Mouse (Mus musculus) cerebellum, postnatal 4 days (tissue): Measurements from ENCODE around the gene Tagln3.
A peak's percentile ranks its signal among the peaks of the same experiment; 100 is the strongest.

Source experiments
- DNase-seq, 2 experiments: peaks; one replicate each; pipeline ENCODE4 v3.0.0; 2022; ENCODE audit warnings: low spot score in 2 of 2, mixed read lengths in 1 of 2

Gene Tagln3

DNA sequence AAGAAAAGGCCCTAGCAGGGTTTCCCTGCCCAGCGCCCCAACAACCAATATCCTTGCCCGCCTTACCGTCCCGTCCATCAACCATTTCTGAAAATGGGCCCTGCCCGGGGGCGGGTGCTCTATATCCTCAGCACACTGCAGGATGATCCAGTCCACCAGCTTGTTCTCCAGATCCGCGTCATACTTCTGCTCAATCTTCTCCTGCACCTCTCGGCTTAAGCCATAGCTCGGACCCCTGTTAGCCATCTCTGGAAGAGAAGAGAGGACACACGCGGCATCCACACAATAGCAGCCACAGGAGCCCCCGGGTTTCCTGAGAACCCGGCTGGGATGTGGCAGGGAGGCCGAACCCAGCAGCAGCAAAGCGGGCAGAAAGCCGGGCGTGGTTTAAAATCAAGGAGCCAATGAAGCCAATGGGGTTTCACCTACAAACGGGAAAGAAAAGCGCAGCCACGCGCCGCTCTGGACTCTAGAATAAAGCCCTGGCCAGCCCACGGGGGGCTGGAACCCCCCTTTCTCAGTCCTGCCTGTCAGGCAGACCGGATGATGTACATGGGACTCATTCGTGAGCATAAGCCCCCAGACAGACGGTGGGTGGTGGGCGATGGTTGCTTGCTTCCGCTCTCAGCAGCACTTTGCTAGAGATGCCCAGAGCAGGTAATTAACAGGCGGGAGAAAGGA is at the start of gene Tagln3:
TSS of gene Tagln3 (minus strand) at position 548 of the 681 bp plus-strand sequence.
- DNase-seq = peak; percentile 54 to 74

DNA sequence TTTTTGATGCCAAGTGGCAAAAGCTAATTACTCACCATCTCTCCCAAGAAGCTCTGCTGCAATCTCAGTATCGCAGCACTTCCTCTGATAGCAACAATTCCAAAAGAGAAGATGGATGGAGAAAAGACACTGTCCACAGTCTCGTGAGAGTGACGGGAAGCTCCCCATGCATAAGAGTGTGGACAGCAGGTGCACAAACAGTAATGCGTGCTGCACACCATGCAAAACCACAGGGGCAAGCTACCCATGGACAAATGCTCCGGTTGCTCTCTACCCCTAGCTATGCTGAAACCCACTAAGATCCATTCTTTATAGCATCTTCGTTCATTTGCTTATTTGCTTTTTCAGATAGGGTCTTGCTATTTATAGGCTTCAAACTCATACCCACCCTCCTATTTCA is 46.5 kb upstream of the Tagln3 start:
- no peak for DNase-seq

DNA sequence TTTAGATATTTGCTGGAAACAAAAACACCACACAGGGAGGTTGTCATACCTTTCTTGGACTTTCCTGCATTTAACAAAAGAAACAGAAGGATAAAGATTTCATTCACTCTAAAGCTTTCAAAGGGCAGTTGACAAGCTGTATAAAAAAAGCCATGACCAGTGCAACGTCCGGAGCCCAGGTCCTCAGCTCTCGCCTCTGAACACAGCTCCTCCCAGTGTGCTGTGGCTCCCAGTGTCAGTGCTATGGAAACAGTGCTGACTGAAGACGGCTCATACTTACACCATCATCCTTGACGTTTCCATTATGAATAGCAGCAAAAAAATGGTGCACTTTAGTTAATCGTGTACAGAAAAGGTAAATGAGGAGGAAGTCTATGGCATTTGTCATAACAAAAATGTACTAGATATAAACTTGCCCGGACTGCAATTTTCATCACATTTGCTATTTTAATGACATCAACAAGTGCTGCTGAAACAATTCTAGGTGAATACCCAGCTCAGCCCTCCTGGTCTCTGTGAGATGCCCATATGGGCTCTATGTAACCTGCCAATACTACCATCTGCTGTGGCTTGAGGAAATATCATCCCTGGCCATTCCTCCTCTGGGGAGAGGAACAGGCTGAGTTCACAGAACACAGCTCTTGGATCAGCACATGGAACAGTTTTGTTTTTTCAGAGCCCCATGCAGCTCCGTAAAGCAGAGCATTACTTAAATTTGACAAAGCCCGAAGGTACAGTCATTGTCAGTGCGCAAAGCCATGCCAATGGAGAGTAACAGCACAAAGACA is 43.6 kb upstream of the Tagln3 start:
- no peak for DNase-seq

GRCm38 (mm10) chr16:45767434-45767833 is 43.0 kb upstream of the Tagln3 start:
- DNase-seq = no peak

DNA sequence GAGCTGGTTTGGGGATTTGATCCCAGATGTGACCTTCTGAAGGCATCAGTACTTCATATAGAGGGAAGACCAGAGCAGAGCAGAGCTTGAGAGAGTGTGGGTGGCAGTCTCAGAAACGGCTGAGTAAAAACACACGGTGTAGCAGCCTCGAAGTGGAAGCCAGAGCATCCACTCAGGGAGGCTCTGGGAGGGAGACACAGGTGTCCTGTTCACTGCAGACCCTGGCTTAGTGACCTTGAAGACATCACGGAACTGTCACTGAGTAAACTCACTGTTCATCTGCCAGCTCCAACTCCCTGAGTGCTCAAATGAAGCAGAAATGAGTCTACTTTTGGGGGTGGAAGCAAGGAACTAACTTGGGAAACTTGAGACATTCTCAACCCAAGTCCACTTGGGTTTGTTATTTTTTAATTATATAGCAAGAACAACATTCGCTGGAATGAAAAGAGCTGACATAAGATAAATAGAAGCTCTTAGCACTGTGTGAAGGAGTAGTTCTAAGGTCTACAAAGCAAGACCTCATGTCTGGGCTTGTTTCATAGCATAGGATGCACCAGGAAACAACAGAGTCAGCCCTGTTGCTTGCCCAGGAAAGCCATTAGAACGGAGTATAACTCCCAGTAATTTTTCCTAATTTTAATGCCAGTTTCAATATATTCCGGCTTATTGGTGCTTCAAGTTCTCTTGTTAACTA is 41.5 kb upstream of the Tagln3 start:
- DNase-seq = no peak

- no peak for DNase-seq
Measured at GRCm38 (mm10) chr16:45765102-45765501, 40.7 kb upstream of the Tagln3 start.

- no peak for DNase-seq
Measured at GRCm38 (mm10) chr16:45762859-45763505, 38.6 kb upstream of the Tagln3 start.

- no peak for DNase-seq
Measured at GRCm38 (mm10) chr16:45761425-45761824, 37.0 kb upstream of the Tagln3 start.

DNA sequence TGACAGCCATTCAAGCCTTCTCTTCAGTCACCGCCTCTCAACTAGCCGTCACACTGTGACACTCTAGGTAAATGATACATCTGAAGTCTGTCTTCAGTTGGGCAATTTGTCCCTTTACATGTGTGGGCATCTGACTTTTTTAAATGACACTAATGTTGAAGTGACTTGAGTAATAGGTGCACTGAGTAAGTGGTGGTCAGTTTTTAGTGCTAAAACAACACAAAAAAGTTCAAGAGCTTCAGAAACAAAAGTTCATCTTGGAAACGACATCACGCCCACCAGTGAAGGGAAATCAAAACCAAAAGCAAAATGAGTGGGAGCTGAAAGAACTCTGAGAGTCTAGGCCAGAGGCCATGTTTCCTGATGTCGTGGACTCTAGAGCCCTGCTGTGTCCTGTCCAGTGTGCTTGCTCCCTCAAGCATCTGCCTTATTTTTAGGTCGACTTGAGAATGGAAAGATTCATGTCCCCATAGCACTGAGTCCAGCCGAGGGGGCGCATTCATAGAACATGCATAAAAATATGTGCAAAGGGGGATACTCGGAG is 34.4 kb upstream of the Tagln3 start:
- no peak for DNase-seq

- DNase-seq = no peak
Measured at GRCm38 (mm10) chr16:45757421-45758078, 33.1 kb upstream of the Tagln3 start.

DNA sequence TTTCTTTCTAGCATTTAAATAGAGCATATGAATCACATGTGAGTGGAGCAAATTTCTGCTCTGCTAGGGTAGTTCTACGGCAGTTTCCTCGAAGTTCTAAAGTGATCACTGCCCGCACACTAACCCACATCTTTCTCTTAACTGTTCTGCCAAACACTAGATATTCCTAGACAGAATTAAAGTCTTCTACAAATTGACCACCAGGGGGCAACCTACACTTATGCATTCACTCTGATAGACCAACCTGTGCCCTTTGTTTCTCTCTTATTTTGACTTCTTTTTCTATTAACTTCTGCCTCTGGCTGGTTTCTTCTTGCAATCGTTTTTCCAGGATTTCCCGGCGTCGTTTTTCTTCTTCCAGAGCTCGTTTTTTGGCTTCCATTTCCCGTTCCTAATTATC is 32.4 kb upstream of the Tagln3 start:
- peak in 1 of 2 experiments; percentile 32 for DNase-seq

- no peak for DNase-seq
Measured at GRCm38 (mm10) chr16:45743591-45744144, 19.3 kb upstream of the Tagln3 start.

DNA sequence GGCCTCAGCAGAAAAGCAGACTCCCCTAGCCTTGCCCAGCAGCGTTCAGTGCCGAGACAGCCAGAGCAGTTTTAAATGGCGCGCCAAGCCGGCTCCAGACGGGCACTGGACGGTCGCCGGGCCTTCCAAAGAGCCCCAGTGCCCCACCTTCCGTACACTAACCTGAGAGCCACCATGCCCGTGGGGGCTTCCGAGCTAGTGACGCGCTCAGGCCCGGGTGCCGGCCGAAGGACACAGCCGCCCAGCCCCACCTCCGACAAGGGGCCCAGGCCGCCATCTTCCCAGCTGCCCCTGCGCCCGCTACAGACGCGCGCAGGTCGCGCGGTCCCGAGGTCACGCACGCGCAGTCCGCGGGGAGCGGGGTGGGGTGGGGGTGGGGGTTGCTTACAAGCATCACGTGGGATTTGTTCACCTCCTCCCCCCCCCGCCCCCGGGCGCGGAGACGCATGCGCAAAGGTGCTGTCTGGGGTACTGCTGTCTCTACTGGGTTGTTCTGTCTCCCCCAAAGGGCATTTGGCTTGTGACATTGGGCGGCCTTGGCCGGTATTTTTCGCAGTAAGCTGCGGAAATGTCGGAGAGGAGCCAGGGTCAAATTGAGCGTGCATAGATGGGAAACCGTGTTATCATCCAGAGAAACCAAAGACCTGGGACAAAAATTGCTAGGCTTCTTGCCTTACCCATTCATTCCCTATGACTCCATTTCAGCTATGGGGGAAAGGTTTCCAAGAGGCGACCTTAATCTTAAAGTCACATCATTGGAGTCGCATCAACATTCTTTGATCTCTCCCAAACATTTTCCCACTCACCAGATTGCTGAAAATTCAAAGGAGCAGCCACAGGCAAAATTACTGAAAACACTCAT is 18.4 kb upstream of the Tagln3 start, which contains the start of gene Abhd10:
TSS of gene Abhd10 (minus strand) at position 341 of the 862 bp plus-strand sequence.
- DNase-seq = peak; percentile 95 to 99

DNA sequence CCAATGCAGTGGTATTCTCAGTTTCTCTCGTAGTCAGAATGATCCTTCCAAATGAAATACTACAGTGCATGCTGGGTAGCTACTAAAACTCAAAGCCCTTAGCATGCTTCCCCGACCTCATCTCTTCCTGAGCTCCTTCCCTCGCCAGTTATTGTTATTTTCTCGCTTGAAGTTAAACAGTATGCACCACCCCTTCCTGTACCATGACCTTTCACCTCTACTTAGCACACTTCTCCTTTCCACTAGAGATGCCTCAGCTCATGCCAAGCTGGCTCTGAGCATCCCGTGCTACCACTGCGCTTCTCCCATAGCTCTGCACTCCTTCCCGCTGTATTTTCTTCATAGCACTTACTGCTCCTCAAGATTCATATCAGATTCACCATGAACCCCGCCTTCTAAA is 13.5 kb upstream of the Tagln3 start:
- DNase-seq = no peak

DNA sequence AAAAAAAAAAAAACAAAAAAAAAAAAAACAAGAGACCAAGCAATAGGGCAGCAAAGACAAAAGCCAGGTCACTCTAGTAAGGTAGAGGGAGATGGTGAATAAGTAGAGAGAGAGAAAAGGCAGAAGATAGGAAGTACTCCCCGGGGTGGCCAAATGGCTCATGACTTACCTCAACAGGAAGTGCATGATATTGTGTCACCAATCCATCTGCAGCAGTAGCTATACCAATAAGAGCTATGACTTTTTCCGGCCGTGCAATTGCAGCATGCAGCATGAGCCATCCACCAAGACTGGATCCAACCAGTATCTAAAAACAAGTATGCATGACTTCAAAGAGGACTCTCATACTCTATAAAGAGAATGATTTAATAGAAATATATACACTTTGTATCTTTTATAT is 12.3 kb upstream of the Tagln3 start:
- DNase-seq = no peak

- no peak for DNase-seq
Measured at GRCm38 (mm10) chr16:45729163-45729562, 4.8 kb upstream of the Tagln3 start.

DNA sequence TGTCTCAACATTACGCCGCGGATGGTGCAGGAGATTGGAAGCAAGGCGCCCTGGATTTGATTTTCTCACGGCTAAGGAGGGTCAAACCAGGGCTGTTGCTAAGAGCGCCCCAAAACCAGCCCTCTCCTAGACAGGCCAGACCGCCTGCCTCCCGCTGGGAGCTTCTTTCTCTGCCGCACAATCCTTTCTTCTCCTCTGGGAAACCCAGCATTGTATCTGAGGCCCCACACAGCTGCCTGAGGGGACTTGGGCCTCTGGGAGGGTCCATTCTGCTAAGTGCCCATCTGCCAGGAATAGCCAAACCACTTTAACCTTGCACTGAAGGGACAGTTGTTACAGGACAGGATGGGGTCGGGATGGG is 314 bp upstream of the Tagln3 start:
- peak; percentile 38 to 59 for DNase-seq

GRCm38 (mm10) chr16:45723172-45723901 is 1.1 kb downstream of the Tagln3 start:
- no peak for DNase-seq

- DNase-seq = no peak
Measured at GRCm38 (mm10) chr16:45722460-45722951, 1.9 kb downstream of the Tagln3 start.
